Mouse (Mus musculus) limb, embryonic 12.5 days (tissue): Measurements from ENCODE around the gene Npas2. TPM values are rescaled to one million over a fixed set of nuclear protein-coding genes. Genes with fewer than 3 reads are reported as not detected.

Experiments used
- ATAC-seq: fragments of 200-750 bp; cut with Nextera tagmentation; 2 replicates; pipeline ENCODE4 v1.8.0; 2017; ENCODE audit warnings: low read depth, moderate TSS enrichment; ENCODE audit not compliant: insufficient number of reproducible peaks, insufficient read depth, low FRiP score, low TSS enrichment
- H3K27ac ChIP-seq: fragments of 300-500 bp; sonication (generic); 2 replicates; pipeline ENCODE4 v1.5.1; 2016; ENCODE audit warnings: mild to moderate bottlenecking, moderate library complexity
- H3K27me3 ChIP-seq: fragments of 300-500 bp; sonication (generic); 2 replicates; pipeline ENCODE4 v1.6.1; 2016; ENCODE audit warnings: mild to moderate bottlenecking, moderate library complexity
- H3K36me3 ChIP-seq: fragments of 300-500 bp; sonication (generic); 2 replicates; pipeline ENCODE4 v1.6.1; 2016; ENCODE audit warnings: mild to moderate bottlenecking, moderate library complexity
- H3K4me1 ChIP-seq: fragments of 300-500 bp; sonication (generic); replicated peaks from 2 replicates; pipeline ENCODE4 v1.6.1; 2016
- H3K4me2 ChIP-seq: fragments of 300-500 bp; sonication (generic); 2 replicates; pipeline ENCODE4 v1.6.1; 2016; ENCODE audit warnings: mild to moderate bottlenecking, moderate library complexity
- H3K4me3 ChIP-seq: fragments of 300-500 bp; sonication (generic); replicated peaks from 2 replicates; pipeline ENCODE4 v1.5.1; 2016; ENCODE audit warnings: mild to moderate bottlenecking
- H3K9ac ChIP-seq: fragments of 300-500 bp; sonication (generic); replicated peaks from 2 replicates; pipeline ENCODE4 v1.6.1; 2016; ENCODE audit warnings: mild to moderate bottlenecking, moderate library complexity
- H3K9me3 ChIP-seq: fragments of 300-500 bp; sonication (generic); 2 replicates; pipeline ENCODE4 v1.6.1; 2016; ENCODE audit warnings: mild to moderate bottlenecking, moderate library complexity
- WGBS: fragments of 180-500 bp; shearing (Covaris S2); methylation state at CpG from one replicate; pipeline ENCODE4 v1.1.7; 2016; 5-methylcytosine and 5-hydroxymethylcytosine counted together
- polyA plus RNA-seq: library from polyadenylated mRNA; unstranded; fragments of >200 nt; fragmentation: Nextera tagmentation; extraction: Ambion mirVana; gene quantifications from 2 replicates; pipeline ENCODE4 v1.2.1, GENCODE M21; 2016

The Npas2 gene
- polyA plus RNA-seq, 1 experiment from 2014 or later: 0.29 TPM

DNA sequence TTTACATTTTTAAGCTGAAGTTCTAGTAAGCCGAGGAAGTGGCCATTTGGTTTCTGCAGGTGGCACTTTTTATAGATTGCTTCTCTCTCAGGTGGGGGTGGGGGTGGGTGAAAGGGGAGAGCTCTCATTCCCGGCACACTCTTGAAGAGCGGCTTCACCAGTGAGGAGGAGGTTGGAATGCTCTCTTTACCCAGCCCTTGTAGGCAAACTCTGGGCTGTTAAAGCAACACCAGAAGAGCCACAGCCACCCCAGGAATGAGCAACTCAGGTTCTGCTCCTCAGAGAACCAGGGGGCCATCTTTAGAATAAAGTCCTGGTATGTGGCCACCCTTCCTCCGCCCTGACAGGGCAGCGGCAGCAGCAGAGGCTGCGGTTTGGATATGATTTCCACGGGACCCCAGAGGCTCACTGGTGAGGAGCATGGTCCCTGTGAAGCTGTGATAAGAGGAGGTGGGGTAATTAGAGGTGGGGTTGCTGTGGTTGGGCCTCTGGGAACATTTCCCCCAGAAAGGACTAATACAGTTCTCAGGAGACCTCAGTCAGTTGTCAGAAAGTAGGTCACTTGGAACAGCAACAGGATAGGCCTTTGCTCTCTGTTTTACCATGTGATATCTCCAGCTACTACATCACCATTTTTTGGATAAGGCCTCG lies 199.8 kb downstream of the Npas2 start:
- Histone ChIP-seq H3K9me3 (0 out of 2 replicates have a peak, but pooled peaks cover 5% of the 10 kb centered on the region), H3K36me3 (no peaks in the 10 kb centered on the region; the same call in 1 of the 2 replicates), H3K4me2 (no peak overlapping the region), H3K27ac (no peak overlapping the region), H3K27me3 (peaks cover 8% of the 10 kb centered on the region), H3K9ac (no peak overlapping the region), H3K4me1 (peaks cover 4% of the 10 kb centered on the region), H3K4me3 (no peak overlapping the region)
- WGBS: 73% methylated on average over 8 of the region's 8 CpGs
- ATAC-seq: no peak

DNA sequence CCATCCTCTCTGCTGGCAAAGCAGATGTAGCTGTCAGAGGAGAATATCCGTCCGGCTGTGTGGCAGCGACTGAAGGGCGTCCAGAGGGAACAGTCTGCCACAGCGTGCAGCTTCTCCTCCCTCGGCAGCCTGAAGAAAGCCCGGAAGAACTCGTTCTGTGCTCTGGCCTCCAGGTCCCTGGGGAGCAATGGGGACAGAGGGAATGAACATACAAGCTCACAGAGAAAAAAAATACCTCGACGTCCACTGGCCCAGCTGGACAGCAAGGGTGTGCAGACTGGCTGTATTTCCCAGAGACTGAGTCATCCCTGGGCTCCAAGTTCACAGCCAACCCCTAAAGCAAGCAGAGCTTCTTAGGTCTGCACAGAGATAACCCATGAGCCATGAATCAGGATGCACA lies 200.6 kb downstream of the Npas2 start:
- ATAC-seq: no peak
- 75% methylated on average over 10 of the region's 10 CpGs for WGBS
- H3K27ac ChIP-seq: no peak overlapping the region
- H3K4me3 ChIP-seq: no peak overlapping the region
- H3K27me3 ChIP-seq: peaks cover 8% of the 10 kb centered on the region
- H3K9me3 ChIP-seq: 0 out of 2 replicates have a peak, but pooled peaks cover 5% of the 10 kb centered on the region
- H3K36me3 ChIP-seq: no peaks in the 10 kb centered on the region; the same call in 1 of the 2 replicates
- H3K9ac ChIP-seq: no peak overlapping the region
- no peak overlapping the region for H3K4me2 ChIP-seq
- peaks cover 4% of the 10 kb centered on the region for H3K4me1 ChIP-seq

DNA sequence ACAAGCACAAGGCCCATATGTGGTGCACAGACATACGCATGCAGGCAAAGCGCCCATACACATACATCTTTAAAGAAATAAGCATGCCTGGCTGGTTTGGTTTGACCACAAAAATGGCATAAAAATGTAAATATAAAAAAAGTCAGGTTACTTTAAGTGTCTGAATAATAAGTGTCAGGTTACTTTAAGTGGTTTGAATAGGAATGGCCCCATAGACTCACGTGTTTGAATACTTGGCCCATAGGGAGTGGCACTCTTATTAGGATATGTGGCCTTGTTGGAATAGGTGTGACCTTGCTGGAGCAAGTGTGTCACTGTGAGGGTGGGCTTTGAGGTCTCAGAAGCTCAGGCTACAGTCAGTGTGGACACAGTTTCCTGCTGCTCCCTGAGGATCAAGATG lies 201.1 kb downstream of the Npas2 start:
- no peak for ATAC-seq
- Histone ChIP-seq H3K4me2 (no peak overlapping the region), H3K4me3 (no peak overlapping the region), H3K9ac (no peak overlapping the region), H3K4me1 (peaks cover 4% of the 10 kb centered on the region), H3K9me3 (0 out of 2 replicates have a peak, but pooled peaks cover 5% of the 10 kb centered on the region), H3K27ac (no peak overlapping the region), H3K36me3 (no peaks in the 10 kb centered on the region; the same call in 1 of the 2 replicates), H3K27me3 (peaks cover 8% of the 10 kb centered on the region)
- WGBS: 79% methylated on average over 3 of the region's 3 CpGs

DNA sequence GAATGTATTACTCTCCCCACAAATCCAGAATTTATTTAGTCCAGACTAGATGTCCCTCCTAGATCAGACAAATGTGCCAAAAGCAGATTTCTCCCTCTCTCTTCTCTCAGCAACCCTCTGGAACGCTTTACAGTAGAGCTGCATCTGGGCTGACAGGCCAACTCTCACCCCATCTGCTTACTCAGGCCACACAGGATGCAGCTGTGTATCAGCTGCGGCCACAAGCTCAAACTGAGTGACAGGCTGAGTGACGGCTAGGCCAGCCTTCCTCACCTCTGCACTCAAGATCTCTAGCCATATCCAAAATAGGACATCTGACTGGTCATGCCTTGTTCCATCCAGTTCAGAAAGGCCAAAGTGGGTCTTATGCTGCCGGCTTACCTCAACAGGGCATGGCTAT lies 202.8 kb downstream of the Npas2 start:
- no peak overlapping the region for H3K4me2 ChIP-seq
- 83% methylated on average over 4 of the region's 4 CpGs for WGBS
- H3K27me3 ChIP-seq: peaks cover 3% of the 10 kb centered on the region; the same call in 1 of the 2 replicates
- ATAC-seq: no peak
- H3K4me1 ChIP-seq: peaks cover 4% of the 10 kb centered on the region
- no peak overlapping the region for H3K27ac ChIP-seq
- H3K36me3 ChIP-seq: no peaks in the 10 kb centered on the region; the same call in 1 of the 2 replicates
- no peak overlapping the region for H3K9ac ChIP-seq
- no peak overlapping the region for H3K4me3 ChIP-seq
- 0 out of 2 replicates have a peak, but pooled peaks cover 5% of the 10 kb centered on the region for H3K9me3 ChIP-seq

DNA sequence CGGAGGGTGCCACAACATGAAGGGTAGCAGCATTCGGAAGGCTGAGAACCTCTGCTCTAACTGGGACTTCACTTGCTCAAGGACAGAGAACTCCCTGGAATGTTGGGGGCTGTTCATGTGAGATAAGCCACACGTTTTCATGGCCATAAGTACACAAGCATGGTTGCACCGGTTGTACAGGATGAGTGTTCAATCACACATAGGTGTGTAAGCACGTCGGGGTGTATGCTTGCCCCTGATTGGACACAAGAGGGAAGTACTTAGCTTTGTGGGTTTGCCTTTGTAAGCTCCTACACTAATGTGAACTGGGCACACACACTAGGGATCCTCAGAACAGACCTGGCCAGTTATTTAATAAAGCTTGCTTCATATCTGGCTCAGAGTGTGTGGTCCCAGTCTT lies 204.8 kb downstream of the Npas2 start:
- Histone ChIP-seq H3K4me2 (no peak overlapping the region), H3K4me3 (no peak overlapping the region), H3K27ac (no peak overlapping the region), H3K4me1 (peaks cover 4% of the 10 kb centered on the region), H3K36me3 (no peaks in the 10 kb centered on the region; the same call in 1 of the 2 replicates), H3K9ac (no peak overlapping the region), H3K27me3 (no peaks in the 10 kb centered on the region), H3K9me3 (0 out of 2 replicates have a peak, but pooled peaks cover 5% of the 10 kb centered on the region)
- no peak for ATAC-seq
- 92% methylated on average over 6 of the region's 6 CpGs for WGBS

DNA sequence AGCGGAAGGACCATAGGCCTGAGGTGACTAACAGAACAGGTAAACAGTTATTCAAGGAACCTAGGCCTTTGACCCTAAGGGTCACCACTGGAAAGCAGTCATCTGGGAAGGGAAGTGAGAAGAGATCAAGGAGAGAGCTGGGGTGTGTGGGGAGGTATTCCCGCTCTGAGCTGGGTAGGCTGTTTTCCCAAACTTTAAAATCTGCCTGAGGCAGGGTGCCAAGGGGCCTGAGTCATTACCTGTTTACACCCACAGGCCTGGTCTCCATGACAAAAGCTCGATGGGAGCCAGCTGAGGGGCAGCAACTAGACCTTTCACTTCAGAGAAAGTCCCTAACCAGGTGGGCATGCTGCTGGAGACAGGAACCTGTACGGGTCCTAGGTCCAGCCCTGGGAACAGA lies 205.7 kb downstream of the Npas2 start:
- 0 out of 2 replicates have a peak, but pooled peaks cover 5% of the 10 kb centered on the region for H3K9me3 ChIP-seq
- H3K36me3 ChIP-seq: no peaks in the 10 kb centered on the region; the same call in 1 of the 2 replicates
- peaks cover under 1% of the 10 kb centered on the region; the same call in 1 of the 2 replicates for H3K4me1 ChIP-seq
- H3K9ac ChIP-seq: no peak overlapping the region
- 72% methylated on average over 4 of the region's 4 CpGs for WGBS
- no peak overlapping the region for H3K4me3 ChIP-seq
- no peaks in the 10 kb centered on the region for H3K27me3 ChIP-seq
- H3K4me2 ChIP-seq: no peak overlapping the region
- no peak overlapping the region for H3K27ac ChIP-seq
- no peak for ATAC-seq

DNA sequence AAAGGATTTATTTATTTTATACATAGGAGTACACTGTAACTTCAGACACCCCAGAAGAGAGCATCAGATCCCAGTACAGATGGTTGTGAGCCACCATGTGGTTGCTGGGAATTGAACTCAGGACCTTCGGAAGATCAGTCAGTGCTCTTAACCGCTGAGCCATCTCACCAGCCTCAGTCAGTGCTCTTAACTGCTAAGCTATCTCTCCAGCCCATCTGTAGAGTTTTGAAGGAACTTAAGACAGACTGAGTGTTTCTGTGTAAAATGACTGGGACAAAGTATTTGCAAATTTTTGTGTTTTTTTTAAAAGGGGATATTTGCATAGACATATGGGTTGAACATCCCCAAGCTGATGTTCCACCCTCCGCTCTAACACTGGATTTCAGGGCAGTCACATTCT lies 206.6 kb downstream of the Npas2 start:
- Histone ChIP-seq H3K36me3 (no peaks in the 10 kb centered on the region; the same call in 1 of the 2 replicates), H3K27me3 (no peaks in the 10 kb centered on the region), H3K9ac (no peak overlapping the region), H3K4me1 (no peaks in the 10 kb centered on the region), H3K9me3 (0 out of 2 replicates have a peak, but pooled peaks cover 5% of the 10 kb centered on the region), H3K27ac (no peak overlapping the region), H3K4me3 (no peak overlapping the region), H3K4me2 (no peak overlapping the region)
- ATAC-seq: no peak
- WGBS: 89% methylated on average over 3 of the region's 3 CpGs

DNA sequence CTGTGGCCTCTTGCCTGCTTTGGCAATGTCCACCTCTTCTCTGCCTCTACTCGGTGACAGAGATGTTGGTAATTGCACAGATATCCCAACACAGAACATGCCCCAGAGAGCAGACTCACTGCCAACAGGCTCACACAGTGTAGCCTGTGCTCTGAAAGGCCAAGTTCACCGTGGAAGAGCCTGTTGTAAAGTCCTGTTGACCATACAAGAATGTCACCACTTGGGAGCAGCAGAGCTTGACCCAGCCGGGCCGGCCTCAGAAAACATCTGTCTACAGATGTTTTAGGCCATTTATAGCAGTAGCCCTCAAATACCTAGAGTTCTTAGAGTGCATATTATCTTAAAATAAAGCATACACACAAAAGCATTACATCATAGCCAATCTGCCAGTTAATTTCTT lies 213.6 kb downstream of the Npas2 start:
- no peaks in the 10 kb centered on the region for H3K36me3 ChIP-seq
- H3K4me3 ChIP-seq: no peak overlapping the region
- H3K4me2 ChIP-seq: no peak overlapping the region
- no peak for ATAC-seq
- H3K27ac ChIP-seq: no peak overlapping the region
- H3K9ac ChIP-seq: no peak overlapping the region
- 82% methylated on average over 4 of the region's 4 CpGs for WGBS
- H3K27me3 ChIP-seq: no peaks in the 10 kb centered on the region
- H3K9me3 ChIP-seq: no peaks in the 10 kb centered on the region
- H3K4me1 ChIP-seq: no peaks in the 10 kb centered on the region

DNA sequence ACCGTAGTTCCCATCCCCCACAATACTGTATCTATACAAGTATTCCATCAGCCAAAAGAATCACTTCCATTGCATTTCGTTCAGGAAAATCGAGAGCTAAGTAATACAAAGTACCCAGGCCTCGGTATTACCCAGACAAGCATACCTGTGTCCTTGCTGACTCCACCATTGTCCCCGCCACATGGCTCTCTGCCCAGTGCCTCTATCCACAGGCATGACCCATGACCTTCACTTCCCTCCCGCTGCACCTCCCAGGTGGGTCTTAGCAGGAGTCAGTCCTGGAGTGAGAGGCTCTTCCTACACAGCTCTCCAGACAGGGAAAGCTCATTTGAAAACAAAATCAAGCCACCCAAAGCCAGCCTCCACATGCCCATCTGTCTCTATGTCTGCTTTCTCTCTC lies 214.6 kb downstream of the Npas2 start:
- Histone ChIP-seq H3K9ac (no peak overlapping the region), H3K27me3 (no peaks in the 10 kb centered on the region), H3K4me2 (no peak overlapping the region), H3K4me3 (no peak overlapping the region), H3K4me1 (no peaks in the 10 kb centered on the region), H3K36me3 (no peaks in the 10 kb centered on the region), H3K9me3 (no peaks in the 10 kb centered on the region), H3K27ac (no peak overlapping the region)
- no peak for ATAC-seq
- 88% methylated on average over 6 of the region's 6 CpGs for WGBS

DNA sequence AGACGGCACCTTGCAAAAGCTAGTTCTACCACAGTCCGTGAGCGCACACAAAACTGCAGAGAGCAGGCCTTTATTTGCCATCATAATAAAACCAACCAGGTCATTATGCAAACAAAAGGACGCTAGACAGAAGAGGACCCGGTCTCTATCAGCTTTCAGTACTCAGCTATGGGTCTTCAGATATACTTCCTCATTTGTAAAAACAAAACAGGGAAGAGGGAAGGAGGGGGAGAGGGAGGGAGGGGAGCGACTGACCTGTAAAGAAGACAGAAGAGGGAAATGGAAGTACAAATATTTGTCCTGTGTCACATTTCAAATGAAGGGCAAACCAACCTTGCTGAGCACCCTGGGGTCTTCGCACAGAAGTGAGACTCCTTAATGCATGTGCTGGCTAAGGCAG lies 215.1 kb downstream of the Npas2 start:
- H3K4me1 ChIP-seq: no peaks in the 10 kb centered on the region
- no peak for ATAC-seq
- no peaks in the 10 kb centered on the region for H3K36me3 ChIP-seq
- 80% methylated on average over 7 of the region's 7 CpGs for WGBS
- no peaks in the 10 kb centered on the region for H3K27me3 ChIP-seq
- no peak overlapping the region for H3K4me2 ChIP-seq
- H3K9me3 ChIP-seq: no peaks in the 10 kb centered on the region
- H3K4me3 ChIP-seq: no peak overlapping the region
- H3K9ac ChIP-seq: no peak overlapping the region
- H3K27ac ChIP-seq: no peak overlapping the region

DNA sequence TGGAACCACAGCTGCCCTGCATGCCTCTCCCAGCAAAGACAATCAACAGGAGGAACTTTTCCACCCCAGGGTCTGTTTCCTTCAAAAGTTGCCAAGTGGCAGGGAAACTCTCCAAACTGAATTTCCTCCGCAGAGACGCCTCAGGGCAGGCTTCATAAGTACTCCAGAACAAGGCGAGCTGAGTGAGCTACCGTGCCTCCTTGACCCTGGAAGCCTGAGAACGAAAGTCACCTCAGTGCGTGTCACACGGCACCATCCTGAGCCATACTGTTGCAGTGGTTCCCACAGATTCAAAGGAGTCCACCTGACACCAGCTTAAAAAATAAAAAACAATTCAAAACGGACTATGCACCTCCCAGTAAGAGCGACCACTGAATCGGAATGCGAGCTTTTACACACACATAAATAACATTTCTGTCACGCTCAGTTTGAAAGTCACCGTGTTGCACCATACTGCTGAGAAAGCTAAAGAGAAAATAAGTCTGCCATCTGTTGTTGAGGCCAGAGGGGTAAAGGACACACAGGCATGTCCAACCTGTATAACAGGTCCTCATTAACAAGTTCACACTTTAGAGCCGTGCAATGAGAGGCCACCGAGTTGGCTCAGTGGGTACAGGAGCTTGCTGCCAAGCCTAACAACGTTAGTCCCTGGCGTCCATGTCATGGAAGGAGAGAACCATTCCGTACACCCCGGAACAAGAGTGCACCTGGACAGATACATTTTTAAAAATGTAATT lies 216.7 kb downstream of the Npas2 start:
- Histone ChIP-seq H3K27me3 (no peaks in the 10 kb centered on the region), H3K4me2 (no peak overlapping the region), H3K27ac (no peak overlapping the region), H3K4me3 (no peak overlapping the region), H3K36me3 (no peaks in the 10 kb centered on the region), H3K9me3 (no peaks in the 10 kb centered on the region), H3K9ac (no peak overlapping the region), H3K4me1 (no peaks in the 10 kb centered on the region)
- 75% methylated on average over 19 of the region's 19 CpGs for WGBS
- no peak for ATAC-seq
